Mouse (Mus musculus) retina, postnatal 7 days (tissue): ENCODE measurements around the gene Gpank1.

Experiments used
- DNase-seq: peaks from one replicate; pipeline ENCODE4 v3.0.0-alpha.2; 2012; ENCODE audit warnings: low read depth, low spot score

Gpank1 gene

GRCm38 (mm10) chr17:35159638-35160037 lies 38.4 kb downstream of the Gpank1 start:
- no peak for DNase-seq

GRCm38 (mm10) chr17:35161421-35161820 lies 40.2 kb downstream of the Gpank1 start:
- DNase-seq = no peak

GRCm38 (mm10) chr17:35162121-35162520 lies 40.9 kb downstream of the Gpank1 start:
- no peak for DNase-seq

- DNase-seq = no peak
Observed at GRCm38 (mm10) chr17:35162730-35163129, 41.5 kb downstream of the Gpank1 start.

GRCm38 (mm10) chr17:35163326-35164081 lies 42.2 kb downstream of the Gpank1 start:
- no peak for DNase-seq

GRCm38 (mm10) chr17:35164218-35164567 lies 42.9 kb downstream of the Gpank1 start:
- DNase-seq = no peak

GRCm38 (mm10) chr17:35164568-35165450 lies 43.6 kb downstream of the Gpank1 start, which contains the start of gene Prrc2a:
Prrc2a (minus strand) TSS chr17:35164897.
- peak; percentile 99 for DNase-seq

- no peak for DNase-seq
Observed at GRCm38 (mm10) chr17:35165451-35166155, 44.3 kb downstream of the Gpank1 start.

GRCm38 (mm10) chr17:35166352-35167035 lies 45.2 kb downstream of the Gpank1 start:
- DNase-seq = peak; percentile 73

- DNase-seq = no peak
Observed at GRCm38 (mm10) chr17:35167794-35168193, 46.5 kb downstream of the Gpank1 start.

- peak; percentile 60 for DNase-seq
Observed at GRCm38 (mm10) chr17:35168541-35169207, 47.4 kb downstream of the Gpank1 start.

GRCm38 (mm10) chr17:35172445-35173234 lies 51.4 kb downstream of the Gpank1 start:
- no peak for DNase-seq

GRCm38 (mm10) chr17:35173329-35173728 lies 52.1 kb downstream of the Gpank1 start:
- no peak for DNase-seq
